Mouse (Mus musculus): ENCODE measurements around the gene Csf3r.

GRCm38 (mm10) chr4:126001311-126002199, 22.8 kb upstream of the Csf3r start:
- TF ChIP-seq POLR2A (IDR thresholded peaks at IDR 0.05; ENCODE audit: low read depth, low read length) (no peak), CTCF (conservative IDR thresholded peaks at IDR 0.05; ENCODE audit: insufficient read depth, insufficient read length, low read depth, low read length) (no peak)

Data from kidney, adult 2 months (tissue).